Mouse (Mus musculus) neural tube, embryonic 11.5 days (tissue): ENCODE data around the gene Kalrn. TPM values are rescaled to one million over a fixed set of nuclear protein-coding genes. Genes with fewer than 3 reads are reported as not detected.

ENCODE experiments used
- ATAC-seq: fragments of 200-750 bp; cut with Nextera tagmentation; 2 replicates; pipeline ENCODE4 v1.8.0; 2017; ENCODE audit warnings: moderate number of reproducible peaks, mild to moderate bottlenecking, moderate TSS enrichment, moderate library complexity; ENCODE audit not compliant: insufficient read depth, low FRiP score, low TSS enrichment
- DNase-seq: peaks from one replicate; pipeline ENCODE4 v3.0.0-alpha.2; 2015; ENCODE audit warnings: low spot score
- H3K27ac ChIP-seq: fragments of 300-500 bp; sonication (generic); 2 replicates; pipeline ENCODE4 v1.5.1; 2014; ENCODE audit warnings: low read depth, mild to moderate bottlenecking, low read length
- H3K27me3 ChIP-seq: fragments of 300-500 bp; sonication (generic); 2 replicates; pipeline ENCODE4 v1.6.1; 2014; ENCODE audit warnings: mild to moderate bottlenecking, low read length, mixed read lengths; ENCODE audit not compliant: control insufficient read depth, insufficient read depth
- H3K36me3 ChIP-seq: fragments of 300-500 bp; sonication (generic); 2 replicates; pipeline ENCODE4 v1.6.1; 2014; ENCODE audit warnings: mild to moderate bottlenecking, low read length, moderate library complexity, mixed read lengths; ENCODE audit not compliant: control insufficient read depth, insufficient read depth
- H3K4me1 ChIP-seq: fragments of 300-500 bp; sonication (generic); 2 replicates; pipeline ENCODE4 v1.6.1; 2014; ENCODE audit warnings: low read length, mixed read lengths; ENCODE audit not compliant: control insufficient read depth, insufficient read depth
- H3K4me2 ChIP-seq: fragments of 300-500 bp; sonication (generic); 2 replicates; pipeline ENCODE4 v1.6.1; 2014; ENCODE audit warnings: low read depth, mild to moderate bottlenecking, moderate library complexity
- H3K4me3 ChIP-seq: fragments of 300-500 bp; sonication (generic); 2 replicates; pipeline ENCODE4 v1.5.1; 2014; ENCODE audit warnings: low read depth, low read length
- H3K9ac ChIP-seq: fragments of 300-500 bp; sonication (generic); 2 replicates; pipeline ENCODE4 v1.6.1; 2014; ENCODE audit warnings: mild to moderate bottlenecking, low read length
- H3K9me3 ChIP-seq: fragments of 300-500 bp; sonication (generic); 2 replicates; pipeline ENCODE4 v1.6.1; 2016; ENCODE audit warnings: low read length; ENCODE audit not compliant: control insufficient read depth
- WGBS: fragments of 180-500 bp; shearing (Covaris S2); extraction: QIAGEN DNeasy Blood & Tissue Kit; methylation state at CpG from one replicate; pipeline ENCODE4 v1.1.7; 2014; 5-methylcytosine and 5-hydroxymethylcytosine counted together
- polyA plus RNA-seq: library from polyadenylated mRNA; unstranded; fragments of >200 nt; fragmentation: Nextera tagmentation; extraction: Ambion mirVana; gene quantifications from 2 replicates; pipeline ENCODE4 v1.2.1, GENCODE M21; 2014

The Kalrn gene
- polyA plus RNA-seq, 1 experiment from 2014 or later, result 17.6 TPM

DNA sequence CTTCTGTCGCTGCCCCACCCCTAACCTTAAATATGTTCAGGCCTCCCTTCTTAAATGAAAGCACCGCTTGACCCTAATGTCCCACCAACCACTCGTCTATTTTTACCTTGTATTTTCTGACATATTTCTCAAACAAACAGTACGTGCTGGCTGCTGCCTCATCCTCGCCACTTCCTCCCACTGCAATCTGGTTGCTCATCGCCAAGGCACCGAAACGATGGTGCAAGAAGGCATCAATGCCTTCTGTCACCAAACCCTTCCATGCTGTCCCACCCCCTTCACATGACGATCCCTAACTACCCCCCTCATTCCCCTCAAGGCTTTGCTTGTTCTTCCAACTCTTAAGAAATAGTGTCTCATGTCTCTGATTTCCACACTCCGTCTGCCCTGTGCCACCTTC, 69.1 kb downstream of the Kalrn start:
- Histone ChIP-seq H3K4me2 (no peak overlapping the region), H3K4me1 (no peaks in the 10 kb centered on the region), H3K9me3 (no peaks in the 10 kb centered on the region), H3K9ac (no peak overlapping the region), H3K27me3 (no peaks in the 10 kb centered on the region), H3K4me3 (no peak overlapping the region), H3K27ac (no peak overlapping the region), H3K36me3 (no peaks in the 10 kb centered on the region)
- no peak for DNase-seq
- 90% methylated on average over 10 of the region's 10 CpGs for WGBS
- no peak for ATAC-seq

DNA sequence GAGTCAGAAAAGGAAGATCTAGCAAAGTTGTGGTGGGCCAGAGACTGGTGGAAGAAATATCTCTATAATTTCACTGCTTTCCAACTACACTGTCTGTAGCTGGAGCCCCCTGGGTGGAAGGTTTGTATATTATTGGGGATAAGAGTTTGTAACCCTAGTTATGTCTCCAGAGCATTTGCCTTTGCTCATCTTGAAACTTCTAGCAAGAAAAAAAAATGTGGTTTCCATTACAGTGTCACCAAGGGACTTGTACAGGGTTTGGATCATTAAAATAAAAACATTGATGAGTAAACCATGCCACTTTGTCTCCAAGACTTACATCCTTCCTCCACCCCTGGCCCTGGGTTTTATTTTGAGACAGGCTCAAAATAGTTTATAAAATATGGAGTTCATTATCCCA, 71.2 kb downstream of the Kalrn start:
- H3K36me3 ChIP-seq, result no peaks in the 10 kb centered on the region
- no peak overlapping the region for H3K4me2 ChIP-seq
- no peaks in the 10 kb centered on the region for H3K27me3 ChIP-seq
- H3K9me3 ChIP-seq, result peaks cover 2% of the 10 kb centered on the region; the same call in 1 of the 2 replicates
- no peak overlapping the region for H3K9ac ChIP-seq
- H3K27ac ChIP-seq, result no peak overlapping the region
- ATAC-seq (no peak), DNase-seq (no peak)
- no peaks in the 10 kb centered on the region for H3K4me1 ChIP-seq
- no peak overlapping the region for H3K4me3 ChIP-seq

DNA sequence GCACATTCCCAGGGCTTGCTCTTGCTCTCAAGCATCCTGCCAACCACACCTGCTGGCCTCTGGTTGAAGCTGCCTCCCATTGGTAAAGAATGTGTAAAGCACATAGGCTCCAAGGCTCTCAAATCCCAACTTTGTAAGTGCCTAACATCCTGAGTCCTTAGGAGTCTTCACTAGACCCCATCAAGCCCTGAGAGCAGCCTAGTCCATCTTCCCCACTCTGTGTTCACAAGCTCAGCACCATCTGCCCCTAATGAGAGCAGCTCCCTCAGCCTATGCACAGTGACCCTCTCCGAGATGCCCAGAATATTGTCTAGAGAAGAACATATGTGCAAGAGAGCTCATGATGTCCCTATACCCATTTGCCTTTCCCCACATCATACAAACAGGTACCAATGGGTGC, 78.6 kb downstream of the Kalrn start:
- no peak overlapping the region for H3K4me2 ChIP-seq
- 88% methylated on average over 1 of the region's 1 CpGs for WGBS
- H3K36me3 ChIP-seq, result no peaks in the 10 kb centered on the region
- no peak for ATAC-seq
- no peaks in the 10 kb centered on the region for H3K4me1 ChIP-seq
- H3K27me3 ChIP-seq, result no peaks in the 10 kb centered on the region
- H3K27ac ChIP-seq, result no peak overlapping the region
- no peak overlapping the region for H3K9ac ChIP-seq
- peaks cover 2% of the 10 kb centered on the region; the same call in 1 of the 2 replicates for H3K9me3 ChIP-seq
- no peak for DNase-seq
- no peak overlapping the region for H3K4me3 ChIP-seq

DNA sequence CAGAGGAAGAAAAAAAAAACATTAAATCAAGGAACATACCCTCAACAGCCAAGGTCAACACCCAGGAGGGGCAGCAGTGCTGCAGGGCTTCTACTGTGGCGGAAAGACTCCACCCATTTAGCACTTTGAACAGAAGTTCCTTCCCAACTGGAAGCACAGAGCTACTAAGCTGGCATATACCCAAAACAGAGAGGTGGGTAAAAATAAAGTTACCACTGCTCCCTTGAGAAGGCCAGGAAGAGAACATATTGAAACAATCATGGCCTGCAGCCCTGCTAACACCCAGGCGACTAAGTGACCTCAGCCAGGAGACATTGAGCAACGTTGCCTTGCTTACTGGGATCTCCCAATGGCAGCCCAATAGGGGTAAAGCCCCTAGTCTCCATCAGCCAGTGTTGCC, 79.4 kb downstream of the Kalrn start:
- H3K4me3 ChIP-seq, result no peak overlapping the region
- DNase-seq, result no peak
- H3K4me2 ChIP-seq, result no peak overlapping the region
- no peak for ATAC-seq
- WGBS, result 73% methylated on average over 3 of the region's 3 CpGs
- H3K9me3 ChIP-seq, result peaks cover 2% of the 10 kb centered on the region; the same call in 1 of the 2 replicates
- H3K4me1 ChIP-seq, result no peaks in the 10 kb centered on the region
- no peak overlapping the region for H3K9ac ChIP-seq
- no peaks in the 10 kb centered on the region for H3K27me3 ChIP-seq
- H3K27ac ChIP-seq, result no peak overlapping the region
- no peaks in the 10 kb centered on the region for H3K36me3 ChIP-seq

DNA sequence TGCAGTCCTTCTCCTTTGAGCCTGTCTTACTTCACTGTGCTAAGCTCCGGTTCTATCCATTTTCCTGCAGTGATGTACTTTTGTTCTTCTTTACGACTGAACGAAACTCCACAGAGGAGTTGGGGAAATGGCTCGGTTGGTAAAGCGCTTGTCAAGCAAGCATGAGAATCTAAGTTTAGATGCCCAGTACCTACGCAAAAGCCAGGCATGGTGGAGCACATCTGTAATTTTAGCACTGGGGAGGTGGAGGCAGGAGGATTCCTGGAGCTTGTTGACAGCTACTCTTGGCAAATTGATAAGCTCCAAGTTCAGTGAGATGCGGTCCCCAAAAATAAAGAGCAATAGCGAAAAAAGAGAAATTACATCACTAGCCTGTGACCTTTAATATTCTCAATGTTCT, 82.1 kb downstream of the Kalrn start:
- Histone ChIP-seq H3K36me3 (no peaks in the 10 kb centered on the region), H3K27ac (no peak overlapping the region), H3K4me3 (no peak overlapping the region), H3K27me3 (no peaks in the 10 kb centered on the region), H3K9ac (no peak overlapping the region), H3K4me2 (no peak overlapping the region), H3K4me1 (peaks cover under 1% of the 10 kb centered on the region; the same call in 1 of the 2 replicates), H3K9me3 (no peaks in the 10 kb centered on the region)
- DNase-seq (no peak), ATAC-seq (no peak)
- 71% methylated on average over 8 of the region's 8 CpGs for WGBS

DNA sequence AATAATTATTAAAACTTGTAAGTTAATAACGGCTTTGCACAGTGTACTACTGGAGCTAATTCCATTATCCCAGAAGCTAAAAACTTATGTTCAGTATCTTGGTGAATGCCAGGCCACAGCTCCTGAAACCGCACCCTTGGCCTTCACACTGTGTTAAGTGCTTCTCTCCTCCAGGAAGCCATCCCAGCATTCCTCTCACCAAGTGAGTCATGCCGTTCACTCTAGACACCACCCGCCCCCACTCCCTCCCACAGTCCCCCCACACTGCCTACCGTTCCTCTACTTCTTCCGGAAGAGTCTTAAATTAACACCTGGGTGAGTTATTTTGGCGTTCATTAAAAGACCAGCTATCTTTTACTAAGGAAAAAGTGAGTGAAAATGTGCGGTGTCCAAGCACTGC, 82.8 kb downstream of the Kalrn start:
- no peaks in the 10 kb centered on the region for H3K27me3 ChIP-seq
- WGBS, result 58% methylated on average over 8 of the region's 8 CpGs

DNA sequence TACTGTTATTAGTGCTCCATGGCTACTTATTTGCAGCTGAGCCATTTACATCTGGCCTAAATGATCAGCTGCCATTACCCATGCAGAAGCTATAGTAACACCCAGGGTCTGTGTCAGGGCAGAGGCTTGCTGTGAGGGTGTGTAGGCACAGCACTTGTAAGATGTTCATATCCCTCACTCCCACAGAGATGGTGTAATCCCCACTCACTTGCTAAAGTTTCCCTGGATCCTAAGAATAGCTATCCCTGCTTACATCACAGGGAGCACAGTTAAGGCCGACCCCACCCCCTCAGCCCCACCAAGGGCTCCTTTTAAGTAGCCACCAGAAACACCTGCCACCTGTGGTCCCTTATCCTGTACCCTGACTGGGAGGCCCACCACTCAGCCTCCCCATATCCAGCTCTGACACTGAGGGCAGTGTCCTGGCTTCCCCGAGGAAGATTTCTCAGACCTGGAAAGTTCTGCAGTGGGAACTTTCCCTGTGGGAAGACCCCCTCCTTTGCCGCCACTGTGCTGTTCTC, 83.5 kb downstream of the Kalrn start:
- H3K36me3 ChIP-seq, result no peaks in the 10 kb centered on the region
- no peaks in the 10 kb centered on the region for H3K9me3 ChIP-seq
- no peak overlapping the region for H3K27ac ChIP-seq
- H3K4me3 ChIP-seq, result no peak overlapping the region
- DNase-seq (no peak), ATAC-seq (no peak)
- H3K27me3 ChIP-seq, result no peaks in the 10 kb centered on the region
- no peak overlapping the region for H3K4me2 ChIP-seq
- WGBS, result 61% methylated on average over 3 of the region's 3 CpGs
- no peak overlapping the region for H3K9ac ChIP-seq
- peaks cover 3% of the 10 kb centered on the region; the same call in 1 of the 2 replicates for H3K4me1 ChIP-seq

More for the DNA sequence above, 82.8 kb downstream of the Kalrn start:
- ATAC-seq, result no peak
- Histone ChIP-seq H3K9me3 (no peaks in the 10 kb centered on the region), H3K9ac (no peak overlapping the region), H3K4me3 (no peak overlapping the region), H3K4me1 (peaks cover 3% of the 10 kb centered on the region; the same call in 1 of the 2 replicates), H3K4me2 (no peak overlapping the region), H3K36me3 (no peaks in the 10 kb centered on the region), H3K27ac (no peak overlapping the region)
- no peak for DNase-seq

DNA sequence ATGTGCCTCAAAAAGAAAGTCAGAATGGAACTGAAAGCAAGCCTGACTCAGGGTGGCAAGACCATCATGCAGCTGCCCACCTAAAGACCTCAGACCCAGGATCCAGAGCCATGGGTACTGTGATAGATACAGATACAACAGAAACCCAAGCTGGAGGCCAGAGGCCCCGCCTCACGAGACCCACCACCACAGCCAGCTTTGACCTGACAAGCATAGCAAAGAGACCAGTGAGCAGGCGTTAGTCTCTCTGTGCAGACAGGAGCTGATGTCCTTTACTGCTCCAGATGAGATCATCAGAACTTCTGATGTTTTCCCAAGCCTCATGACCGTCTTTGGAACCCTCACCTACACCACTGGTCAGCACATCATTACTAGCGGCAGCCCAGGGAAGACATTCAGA, 85.5 kb downstream of the Kalrn start:
- Histone ChIP-seq H3K9ac (no peak overlapping the region), H3K27ac (no peak overlapping the region)
- DNase-seq, result no peak

DNA sequence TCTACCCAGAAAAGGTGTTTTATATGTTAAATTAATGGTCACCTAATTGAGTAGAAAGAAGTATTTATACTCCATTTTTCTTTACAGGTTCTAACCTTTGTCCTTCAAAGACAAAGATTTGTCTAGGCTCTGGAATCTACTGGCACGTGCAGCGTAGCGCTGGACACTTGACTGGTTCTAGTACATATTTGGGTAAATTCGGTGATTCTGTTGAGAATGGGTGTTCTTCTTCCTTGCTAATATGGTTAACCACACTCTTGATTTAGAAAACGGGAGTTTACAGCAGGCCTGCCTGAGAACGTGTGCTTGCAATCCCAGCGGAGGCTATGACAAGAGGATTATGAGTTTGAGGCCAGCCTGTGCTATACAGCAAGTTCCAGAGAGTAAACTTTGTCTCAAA, 86.1 kb downstream of the Kalrn start:
- ATAC-seq, result no peak

More for the DNA sequence above, 85.5 kb downstream of the Kalrn start:
- WGBS, result 86% methylated on average over 5 of the region's 5 CpGs
- Histone ChIP-seq H3K9me3 (no peaks in the 10 kb centered on the region), H3K36me3 (no peaks in the 10 kb centered on the region), H3K4me2 (no peak overlapping the region), H3K4me3 (no peak overlapping the region), H3K27me3 (no peaks in the 10 kb centered on the region), H3K4me1 (peaks cover 6% of the 10 kb centered on the region; the same call in 1 of the 2 replicates)
- ATAC-seq, result no peak

More for the DNA sequence above, 86.1 kb downstream of the Kalrn start:
- no peak overlapping the region for H3K4me2 ChIP-seq
- WGBS, result 94% methylated on average over 7 of the region's 7 CpGs
- H3K36me3 ChIP-seq, result no peaks in the 10 kb centered on the region
- no peaks in the 10 kb centered on the region for H3K27me3 ChIP-seq
- H3K27ac ChIP-seq, result no peak overlapping the region
- H3K9me3 ChIP-seq, result no peaks in the 10 kb centered on the region
- no peak for DNase-seq
- no peak overlapping the region for H3K4me3 ChIP-seq
- H3K4me1 ChIP-seq, result peaks cover 6% of the 10 kb centered on the region; the same call in 1 of the 2 replicates
- no peak overlapping the region for H3K9ac ChIP-seq
